Mouse (Mus musculus) MEL (cell line): ENCODE results near the gene Ptx3. TPM values are rescaled to one million over a fixed set of nuclear protein-coding genes. Genes with fewer than 3 reads are reported as not detected.

ENCODE experiments used
- DNase-seq: peaks from one replicate; pipeline ENCODE4 v3.0.0; 2011; ENCODE audit warnings: low read depth, low spot score
- H3K27ac ChIP-seq: 2 replicates; pipeline ENCODE4 v1.5.1; 2012; ENCODE audit warnings: low read depth, mild to moderate bottlenecking, control low read depth, low read length, moderate library complexity; ENCODE audit not compliant: control insufficient read depth
- H3K27me3 ChIP-seq, 2 experiments: fragments of 150-350 bp in 1 of 2; sonication (generic) in 1 of 2; 2 replicates each; pipeline ENCODE4 v1.6.1; 2012; ENCODE audit warnings: low read length in 2 of 2, mild to moderate bottlenecking in 2 of 2, improper control_type of control experiment in 1 of 2, moderate library complexity in 1 of 2; ENCODE audit not compliant: insufficient read depth in 2 of 2, control insufficient read depth in 1 of 2
- H3K36me3 ChIP-seq, 2 experiments: 2 replicates each; pipeline ENCODE4 v1.6.1; 2012 to 2014; ENCODE audit warnings: low read length in 2 of 2, improper control_type of control experiment in 1 of 2, inconsistent platforms in 1 of 2, mild to moderate bottlenecking in 1 of 2; ENCODE audit not compliant: insufficient read depth in 2 of 2, control insufficient read depth in 1 of 2
- H3K4me1 ChIP-seq, 2 experiments: fragments of 150-350 bp in 1 of 2; sonication (generic) in 1 of 2; 2 replicates each; pipeline ENCODE4 v1.6.1; 2012; ENCODE audit warnings: low read length in 2 of 2, improper control_type of control experiment in 1 of 2, mild to moderate bottlenecking in 1 of 2; ENCODE audit not compliant: insufficient read depth in 2 of 2, control insufficient read depth in 1 of 2
- H3K4me3 ChIP-seq, 2 experiments: fragments of 150-350 bp in 1 of 2; sonication (generic) in 1 of 2; 2 replicates each; pipeline ENCODE4 v1.5.1; 2012; ENCODE audit warnings: low read depth in 2 of 2, low read length in 2 of 2, mild to moderate bottlenecking in 2 of 2, moderate library complexity in 2 of 2, control low read depth in 1 of 2, improper control_type of control experiment in 1 of 2; ENCODE audit not compliant: control insufficient read depth in 1 of 2, insufficient read depth in 1 of 2
- H3K79me2 ChIP-seq: 2 replicates; pipeline ENCODE4 v1.6.1; 2012; ENCODE audit warnings: mild to moderate bottlenecking, low read length, moderate library complexity; ENCODE audit not compliant: control insufficient read depth, poor library complexity, insufficient read depth
- H3K9ac ChIP-seq: 2 replicates; pipeline ENCODE4 v1.6.1; 2012; ENCODE audit warnings: low read depth, mild to moderate bottlenecking, control low read depth, low read length, moderate library complexity; ENCODE audit not compliant: control insufficient read depth, poor library complexity, severe bottlenecking
- H3K9me3 ChIP-seq: fragments of 150-350 bp; sonication (generic); replicated peaks from 2 replicates; pipeline ENCODE4 v1.6.1; 2012; ENCODE audit warnings: mild to moderate bottlenecking, low read length, improper control_type of control experiment, moderate library complexity; ENCODE audit not compliant: insufficient read depth
- CHD1 ChIP-seq: IDR thresholded peaks from 2 replicates; pipeline ENCODE4 v1.6.1; 2012; ENCODE audit warnings: low read depth, mild to moderate bottlenecking, inconsistent platforms, low read length, improper control_type of control experiment
- CTCF ChIP-seq, 3 experiments: IDR thresholded peaks in 2 of 3; conservative IDR thresholded peaks in 1 of 3; 2 replicates each; pipeline ENCODE4 v1.5.1; 2011 to 2012; ENCODE audit warnings: low read length in 3 of 3, low read depth in 2 of 3, mild to moderate bottlenecking in 2 of 3, improper control_type of control experiment in 1 of 3, inconsistent platforms in 1 of 3, mixed read lengths in 1 of 3, moderate library complexity in 1 of 3; ENCODE audit not compliant: control insufficient read depth in 1 of 3, insufficient read depth in 1 of 3, poor library complexity in 1 of 3, severe bottlenecking in 1 of 3
- GATA1 ChIP-seq: IDR thresholded peaks from 2 replicates; pipeline ENCODE4 v1.6.1; 2011; ENCODE audit warnings: low read depth, low read length, improper control_type of control experiment
- KAT2A ChIP-seq: conservative IDR thresholded peaks from 2 replicates; pipeline ENCODE4 v1.6.1; 2012; ENCODE audit warnings: low read depth, low read length, improper control_type of control experiment, inconsistent platforms
- MAFK ChIP-seq: IDR thresholded peaks from 2 replicates; pipeline ENCODE4 v1.6.1; 2011; ENCODE audit warnings: low read depth, mild to moderate bottlenecking, low read length, improper control_type of control experiment, borderline replicate concordance
- MAX ChIP-seq: IDR thresholded peaks from 2 replicates; pipeline ENCODE4 v1.6.1; 2011; ENCODE audit warnings: low read length, improper control_type of control experiment
- MAZ ChIP-seq: IDR thresholded peaks from 2 replicates; pipeline ENCODE4 v1.6.1; 2012; ENCODE audit warnings: low read depth, mild to moderate bottlenecking, inconsistent platforms, low read length, improper control_type of control experiment
- MYB ChIP-seq: IDR thresholded peaks from 2 replicates; pipeline ENCODE4 v1.6.1; 2011; ENCODE audit warnings: mild to moderate bottlenecking, low read depth, low read length, improper control_type of control experiment
- NELFE ChIP-seq: IDR thresholded peaks from 2 replicates; pipeline ENCODE4 v1.6.1; 2011; ENCODE audit warnings: low read depth, low read length, improper control_type of control experiment
- POLR2A ChIP-seq, 2 experiments: IDR thresholded peaks; 2 replicates each; pipeline ENCODE4 v1.6.1; 2011 to 2012; ENCODE audit warnings: low read length in 2 of 2, mild to moderate bottlenecking in 2 of 2, control low read depth in 1 of 2, improper control_type of control experiment in 1 of 2, low read depth in 1 of 2, moderate library complexity in 1 of 2; ENCODE audit not compliant: control insufficient read depth in 1 of 2, insufficient read depth in 1 of 2, poor library complexity in 1 of 2
- POLR2AphosphoS2 ChIP-seq: IDR thresholded peaks from 2 replicates; pipeline ENCODE4 v1.6.1; 2011; ENCODE audit warnings: low read length, improper control_type of control experiment
- RAD21 ChIP-seq: IDR thresholded peaks from 2 replicates; pipeline ENCODE4 v1.6.1; 2011; ENCODE audit warnings: mild to moderate bottlenecking, low read depth, low read length, improper control_type of control experiment
- SIN3A ChIP-seq: IDR thresholded peaks from 2 replicates; pipeline ENCODE4 v1.6.1; 2012; ENCODE audit warnings: low read length, improper control_type of control experiment, inconsistent platforms
- SMC3 ChIP-seq: IDR thresholded peaks from 2 replicates; pipeline ENCODE4 v1.6.1; 2011; ENCODE audit warnings: low read depth, low read length, improper control_type of control experiment
- TAL1 ChIP-seq: IDR thresholded peaks from 2 replicates; pipeline ENCODE4 v1.6.1; 2012; ENCODE audit warnings: mild to moderate bottlenecking, inconsistent platforms, low read length, moderate library complexity, mixed read lengths
- TBP ChIP-seq: IDR thresholded peaks from 2 replicates; pipeline ENCODE4 v1.8.0; 2011; ENCODE audit warnings: low read depth, low read length, improper control_type of control experiment
- UBTF ChIP-seq: IDR thresholded peaks from 2 replicates; pipeline ENCODE4 v1.6.1; 2012; ENCODE audit warnings: low read depth, mild to moderate bottlenecking, inconsistent platforms, low read length, improper control_type of control experiment, moderate library complexity, borderline replicate concordance; ENCODE audit not compliant: insufficient read depth
- USF2 ChIP-seq, 2 experiments: IDR thresholded peaks; 2 replicates each; pipeline ENCODE4 v1.6.1; 2011 to 2012; ENCODE audit warnings: improper control_type of control experiment in 2 of 2, low read length in 2 of 2, borderline replicate concordance in 1 of 2, inconsistent platforms in 1 of 2, low read depth in 1 of 2, mild to moderate bottlenecking in 1 of 2; ENCODE audit not compliant: insufficient read depth in 1 of 2
- ZC3H11A ChIP-seq: IDR thresholded peaks from 2 replicates; pipeline ENCODE4 v1.6.1; 2012; ENCODE audit warnings: low read depth, mild to moderate bottlenecking, inconsistent platforms, low read length, improper control_type of control experiment
- ZKSCAN1 ChIP-seq: IDR thresholded peaks from 2 replicates; pipeline ENCODE4 v1.6.1; 2012; ENCODE audit warnings: low read depth, mild to moderate bottlenecking, inconsistent platforms, low read length, improper control_type of control experiment, moderate library complexity
- ZNF384 ChIP-seq: IDR thresholded peaks from 2 replicates; pipeline ENCODE4 v1.6.1; 2012; ENCODE audit warnings: low read depth, mild to moderate bottlenecking, inconsistent platforms, low read length, improper control_type of control experiment
- polyA plus RNA-seq, 2 experiments: library from polyadenylated mRNA; stranded (reverse) in 1 of 2; unstranded in 1 of 2; fragments of >175 nt in 1 of 2; fragments of >200 nt in 1 of 2; gene quantifications; 2 replicates each; pipeline versions ENCODE4 v1.2.1 to v1.2.4; 2012; ENCODE audit warnings: low replicate concordance in 2 of 2, low read depth in 1 of 2; ENCODE audit not compliant: insufficient read length in 2 of 2, insufficient read depth in 1 of 2, missing spikeins in 1 of 2
- total RNA-seq: library from RNA; depleted of rRNA; stranded (reverse); fragments of 300-350 nt; gene quantifications from 2 replicates; pipeline ENCODE4 v1.2.3, GENCODE M21; 2012

The Ptx3 gene
- total and polyA plus RNA-seq, 3 experiments, result not detected

GRCm38 (mm10) chr3:66240476-66240875 lies 20.8 kb downstream of the Ptx3 start:
- no peaks in the 10 kb centered on the region for H3K4me1 ChIP-seq
- TF ChIP-seq USF2 (IDR thresholded peaks at IDR 0.05; ENCODE audit: borderline replicate concordance in 1 of 2, insufficient read depth in 1 of 2, low read depth in 1 of 2, low read length in 2 of 2) (no peak), POLR2A (IDR thresholded peaks at IDR 0.05; ENCODE audit: control insufficient read depth in 1 of 2, insufficient read depth in 1 of 2, low read depth in 1 of 2, low read length in 2 of 2, poor library complexity in 1 of 2) (no peak), KAT2A (no peak), SIN3A (no peak), UBTF (no peak), MAFK (no peak), NELFE (no peak), MAX (no peak)
- H3K36me3 ChIP-seq, result no peaks in the 10 kb centered on the region
- no peak overlapping the region for H3K4me3 ChIP-seq
- no peak overlapping the region for H3K9ac ChIP-seq
- H3K9me3 ChIP-seq, result no peaks in the 10 kb centered on the region
- no peaks in the 10 kb centered on the region for H3K79me2 ChIP-seq
- no peak overlapping the region for H3K27ac ChIP-seq
- no peaks in the 10 kb centered on the region for H3K27me3 ChIP-seq
- no peak for DNase-seq

- DNase-seq, result no peak
- Histone ChIP-seq H3K4me3 (no peak overlapping the region), H3K27ac (no peak overlapping the region), H3K9ac (no peak overlapping the region), H3K79me2 (no peaks in the 10 kb centered on the region), H3K27me3 (no peaks in the 10 kb centered on the region), H3K9me3 (no peaks in the 10 kb centered on the region), H3K36me3 (no peaks in the 10 kb centered on the region), H3K4me1 (no peaks in the 10 kb centered on the region)
- TF ChIP-seq ZC3H11A (no peak), RAD21 (no peak), CTCF (IDR thresholded peaks at IDR 0.05 in 2 of 3, conservative IDR thresholded peaks at IDR 0.05 in 1 of 3; ENCODE audit: control insufficient read depth in 1 of 3, insufficient read depth in 1 of 3, low read depth in 2 of 3, low read length in 3 of 3, poor library complexity in 1 of 3, severe bottlenecking in 1 of 3) (no peak)
These were observed 32.1 kb downstream of the Ptx3 start for GRCm38 (mm10) chr3:66251842-66252241.

GRCm38 (mm10) chr3:66254504-66255105 lies 34.9 kb downstream of the Ptx3 start:
- H3K9me3 ChIP-seq, result no peaks in the 10 kb centered on the region
- H3K4me1 ChIP-seq, result no peaks in the 10 kb centered on the region
- TF ChIP-seq TAL1, result no peak
- no peak for TF ChIP-seq ZKSCAN1
- TF ChIP-seq POLR2AphosphoS2, result no peak
- TF ChIP-seq CTCF (IDR thresholded peaks at IDR 0.05 in 2 of 3, conservative IDR thresholded peaks at IDR 0.05 in 1 of 3; ENCODE audit: control insufficient read depth in 1 of 3, insufficient read depth in 1 of 3, low read depth in 2 of 3, low read length in 3 of 3, poor library complexity in 1 of 3, severe bottlenecking in 1 of 3), result no peak
- no peak for TF ChIP-seq TBP
- no peak for TF ChIP-seq SMC3
- no peak for TF ChIP-seq MYB
- no peak for TF ChIP-seq GATA1
- TF ChIP-seq USF2 (IDR thresholded peaks at IDR 0.05; ENCODE audit: borderline replicate concordance in 1 of 2, insufficient read depth in 1 of 2, low read depth in 1 of 2, low read length in 2 of 2), result no peak
- no peak for TF ChIP-seq CHD1
- no peak for TF ChIP-seq MAZ
- no peak for TF ChIP-seq RAD21
- no peak for TF ChIP-seq MAX
- no peak for TF ChIP-seq SIN3A
- no peak for TF ChIP-seq ZNF384
- no peaks in the 10 kb centered on the region for H3K79me2 ChIP-seq
- H3K9ac ChIP-seq, result no peak overlapping the region
- H3K36me3 ChIP-seq, result no peaks in the 10 kb centered on the region
- no peak for DNase-seq
- H3K27ac ChIP-seq, result no peak overlapping the region
- H3K4me3 ChIP-seq, result no peak overlapping the region
- no peaks in the 10 kb centered on the region; a peak in 1 of 4 replicates for H3K27me3 ChIP-seq
